Mouse (Mus musculus) C2C12 (cell line): ENCODE measurements around the gene 1110017D15Rik.

Source experiments
- CEBPB ChIP-seq: IDR thresholded peaks from one replicate; pipeline ENCODE4 v1.6.1; 2011; ENCODE audit warnings: low read depth, mild to moderate bottlenecking, control low read depth, moderate library complexity
- CTCF ChIP-seq: IDR thresholded peaks from one replicate; pipeline ENCODE4 v1.5.1; 2011; ENCODE audit not compliant: control insufficient read depth, insufficient read depth, insufficient read length
- FOSL1 ChIP-seq: IDR thresholded peaks from one replicate; pipeline ENCODE4 v1.8.0; 2011; ENCODE audit warnings: mild to moderate bottlenecking, low read length; ENCODE audit not compliant: poor library complexity, insufficient read depth, severe bottlenecking
- MAX ChIP-seq: IDR thresholded peaks from one replicate; pipeline ENCODE4 v1.6.1; 2011; ENCODE audit warnings: mild to moderate bottlenecking, control low read depth
- MYOG ChIP-seq: IDR thresholded peaks from one replicate; pipeline ENCODE4 v1.6.1; 2011; ENCODE audit not compliant: control insufficient read depth, insufficient read length; ENCODE audit errors: extremely low read depth
- USF1 ChIP-seq: IDR thresholded peaks from one replicate; pipeline ENCODE4 v1.6.1; 2011; ENCODE audit warnings: low read depth, mild to moderate bottlenecking, control low read depth, moderate library complexity

- TF ChIP-seq USF1 (no peak), MAX (no peak), CTCF (no peak), FOSL1 (no peak), CEBPB (no peak), MYOG (no peak)
These were observed 7.7 kb upstream of the 1110017D15Rik start for GRCm38 (mm10) chr4:41524829-41525228.
